Mouse (Mus musculus): Measurements from ENCODE around the gene Stard8. TPM values are rescaled to one million over a fixed set of nuclear protein-coding genes. Genes with fewer than 3 reads are reported as not detected.
A peak's percentile ranks its signal among the peaks of the same experiment; 100 is the strongest.

Gene Stard8
- polyA plus RNA-seq, 1 experiment from 2014 or later = 3.6 TPM

- Histone ChIP-seq H3K27me3 (replicated peaks; ENCODE audit: control insufficient read depth, insufficient read depth, low read length) (no peaks in the 10 kb centered on the region), H3K9ac (ENCODE audit: low read depth, low read length) (no peak overlapping the region), H3K27ac (ENCODE audit: low read depth, low read length) (no peak overlapping the region), H3K4me2 (replicated peaks; ENCODE audit: low read depth) (no peak overlapping the region), H3K4me3 (ENCODE audit: low read depth, low read length) (no peak overlapping the region), H3K4me1 (replicated peaks; ENCODE audit: control insufficient read depth, insufficient read depth, low read length) (no peaks in the 10 kb centered on the region), H3K36me3 (ENCODE audit: control insufficient read depth, insufficient read depth) (no peaks in the 10 kb centered on the region), H3K9me3 (ENCODE audit: control insufficient read depth) (no peaks in the 10 kb centered on the region)
- 41% methylated on average over 6 of the region's 6 CpGs for WGBS
- ATAC-seq = no peak
- TF ChIP-seq CTCF (IDR thresholded peaks at IDR 0.05; ENCODE audit: low read depth) = peak; percentile 84
These were observed 13.5 kb upstream of the Stard8 start for GRCm38 (mm10) chrX:98989574-98989973.

- no peak overlapping the region for H3K4me2 ChIP-seq (replicated peaks; ENCODE audit: low read depth)
- H3K27me3 ChIP-seq (replicated peaks; ENCODE audit: control insufficient read depth, insufficient read depth, low read length) = peaks cover 5% of the 10 kb centered on the region; the same call in 1 of the 2 replicates
- WGBS = 46% methylated on average over 6 of the region's 6 CpGs
- ATAC-seq = no peak
- TF ChIP-seq CTCF (IDR thresholded peaks at IDR 0.05; ENCODE audit: low read depth) = no peak
- H3K9me3 ChIP-seq (ENCODE audit: control insufficient read depth) = no peaks in the 10 kb centered on the region
- no peak overlapping the region for H3K4me3 ChIP-seq (ENCODE audit: low read depth, low read length)
- no peaks in the 10 kb centered on the region for H3K4me1 ChIP-seq (replicated peaks; ENCODE audit: control insufficient read depth, insufficient read depth, low read length)
- H3K27ac ChIP-seq (ENCODE audit: low read depth, low read length) = no peak overlapping the region
- no peaks in the 10 kb centered on the region for H3K36me3 ChIP-seq (ENCODE audit: control insufficient read depth, insufficient read depth)
- H3K9ac ChIP-seq (ENCODE audit: low read depth, low read length) = no peak overlapping the region
These were observed 983 bp upstream of the Stard8 start for GRCm38 (mm10) chrX:99002065-99002464.

- Histone ChIP-seq H3K27ac (ENCODE audit: low read depth, low read length) (no peak overlapping the region), H3K4me3 (ENCODE audit: low read depth, low read length) (no peak overlapping the region), H3K4me2 (replicated peaks; ENCODE audit: low read depth) (no peak overlapping the region), H3K9ac (ENCODE audit: low read depth, low read length) (no peak overlapping the region), H3K36me3 (ENCODE audit: control insufficient read depth, insufficient read depth) (no peaks in the 10 kb centered on the region), H3K9me3 (ENCODE audit: control insufficient read depth) (no peaks in the 10 kb centered on the region), H3K4me1 (replicated peaks; ENCODE audit: control insufficient read depth, insufficient read depth, low read length) (no peaks in the 10 kb centered on the region), H3K27me3 (replicated peaks; ENCODE audit: control insufficient read depth, insufficient read depth, low read length) (no peaks in the 10 kb centered on the region)
- TF ChIP-seq CTCF (IDR thresholded peaks at IDR 0.05; ENCODE audit: low read depth) = no peak
- WGBS = 90% methylated on average over 5 of the region's 5 CpGs
- no peak for ATAC-seq
These were observed 7.5 kb downstream of the Stard8 start for GRCm38 (mm10) chrX:99010581-99010980.

- Histone ChIP-seq H3K9ac (ENCODE audit: low read depth, low read length) (no peak overlapping the region), H3K4me3 (ENCODE audit: low read depth, low read length) (no peak overlapping the region), H3K27me3 (replicated peaks; ENCODE audit: control insufficient read depth, insufficient read depth, low read length) (no peaks in the 10 kb centered on the region), H3K9me3 (ENCODE audit: control insufficient read depth) (no peaks in the 10 kb centered on the region), H3K4me2 (replicated peaks; ENCODE audit: low read depth) (no peak overlapping the region), H3K4me1 (replicated peaks; ENCODE audit: control insufficient read depth, insufficient read depth, low read length) (no peaks in the 10 kb centered on the region), H3K36me3 (ENCODE audit: control insufficient read depth, insufficient read depth) (no peaks in the 10 kb centered on the region), H3K27ac (ENCODE audit: low read depth, low read length) (no peak overlapping the region)
- WGBS = 44% methylated on average over 3 of the region's 3 CpGs
- ATAC-seq = no peak
- TF ChIP-seq CTCF (IDR thresholded peaks at IDR 0.05; ENCODE audit: low read depth) = no peak
These were observed 8.2 kb downstream of the Stard8 start for GRCm38 (mm10) chrX:99011281-99011680.

- Histone ChIP-seq H3K36me3 (ENCODE audit: control insufficient read depth, insufficient read depth) (no peaks in the 10 kb centered on the region), H3K4me3 (ENCODE audit: low read depth, low read length) (no peak overlapping the region), H3K27me3 (replicated peaks; ENCODE audit: control insufficient read depth, insufficient read depth, low read length) (no peaks in the 10 kb centered on the region), H3K4me1 (replicated peaks; ENCODE audit: control insufficient read depth, insufficient read depth, low read length) (no peaks in the 10 kb centered on the region), H3K27ac (ENCODE audit: low read depth, low read length) (no peak overlapping the region), H3K9me3 (ENCODE audit: control insufficient read depth) (no peaks in the 10 kb centered on the region), H3K9ac (ENCODE audit: low read depth, low read length) (no peak overlapping the region), H3K4me2 (replicated peaks; ENCODE audit: low read depth) (no peak overlapping the region)
- 94% methylated on average over 3 of the region's 3 CpGs for whole genome bisulfite sequencing
- no peak for ATAC-seq
- no peak for TF ChIP-seq CTCF (IDR thresholded peaks at IDR 0.05; ENCODE audit: low read depth)
These were observed 9.4 kb downstream of the Stard8 start for GRCm38 (mm10) chrX:99012486-99012885.

GRCm38 (mm10) chrX:99015705-99016104 is 12.7 kb downstream of the Stard8 start:
- TF ChIP-seq CTCF (IDR thresholded peaks at IDR 0.05; ENCODE audit: low read depth) = no peak
- Histone ChIP-seq H3K27me3 (replicated peaks; ENCODE audit: control insufficient read depth, insufficient read depth, low read length) (no peaks in the 10 kb centered on the region), H3K9ac (ENCODE audit: low read depth, low read length) (no peak overlapping the region), H3K4me2 (replicated peaks; ENCODE audit: low read depth) (no peak overlapping the region), H3K9me3 (ENCODE audit: control insufficient read depth) (no peaks in the 10 kb centered on the region), H3K27ac (ENCODE audit: low read depth, low read length) (no peak overlapping the region), H3K4me1 (replicated peaks; ENCODE audit: control insufficient read depth, insufficient read depth, low read length) (no peaks in the 10 kb centered on the region), H3K36me3 (ENCODE audit: control insufficient read depth, insufficient read depth) (no peaks in the 10 kb centered on the region), H3K4me3 (ENCODE audit: low read depth, low read length) (no peak overlapping the region)
- 61% methylated on average over 2 of the region's 2 CpGs for WGBS
- ATAC-seq = no peak

GRCm38 (mm10) chrX:99016987-99017386 is 13.9 kb downstream of the Stard8 start:
- 43% methylated on average over 8 of the region's 8 CpGs for WGBS
- Histone ChIP-seq H3K4me3 (ENCODE audit: low read depth, low read length) (no peak overlapping the region), H3K4me1 (replicated peaks; ENCODE audit: control insufficient read depth, insufficient read depth, low read length) (no peaks in the 10 kb centered on the region), H3K27ac (ENCODE audit: low read depth, low read length) (no peak overlapping the region), H3K27me3 (replicated peaks; ENCODE audit: control insufficient read depth, insufficient read depth, low read length) (no peaks in the 10 kb centered on the region), H3K4me2 (replicated peaks; ENCODE audit: low read depth) (no peak overlapping the region), H3K36me3 (ENCODE audit: control insufficient read depth, insufficient read depth) (no peaks in the 10 kb centered on the region), H3K9me3 (ENCODE audit: control insufficient read depth) (no peaks in the 10 kb centered on the region), H3K9ac (ENCODE audit: low read depth, low read length) (no peak overlapping the region)
- ATAC-seq = no peak
- TF ChIP-seq CTCF (IDR thresholded peaks at IDR 0.05; ENCODE audit: low read depth) = no peak
